Mouse (Mus musculus) retina, postnatal 7 days (tissue): Measurements from ENCODE around the gene Cd84.
"Not testable (repeated sequence)": the region's sequence is repeated elsewhere in the genome, so short reads cannot be mapped to it uniquely, and the experiment has no call there.

ENCODE experiments used
- DNase-seq: peaks from one replicate; pipeline ENCODE4 v3.0.0-alpha.2; 2012; ENCODE audit warnings: low read depth, low spot score

Gene Cd84

DNA sequence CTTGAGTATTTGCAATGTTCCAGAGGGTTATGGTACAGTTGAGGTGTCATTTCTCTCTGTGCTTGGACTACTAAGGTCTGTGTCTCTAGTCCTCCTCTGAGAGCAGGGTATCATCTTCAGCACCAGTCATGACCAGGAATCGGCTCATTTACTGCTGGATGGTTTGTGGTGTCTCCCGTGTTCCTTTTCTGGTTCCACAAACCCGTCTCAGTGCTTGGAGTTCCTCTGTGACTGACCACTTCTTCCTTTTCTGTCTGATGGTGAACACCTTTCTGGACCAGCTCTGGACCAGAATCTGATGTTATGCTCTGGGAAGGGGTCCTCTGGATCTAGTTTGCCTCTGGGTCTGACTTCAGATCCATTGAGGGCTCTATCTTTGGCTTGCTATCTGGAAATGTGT, at the start of gene Cd84:
Gene Cd84, plus strand, starts transcription at position 210 of the 400 bp plus-strand sequence.
- DNase-seq, result no peak

GRCm38 (mm10) chr1:171791491-171791890, 48.0 kb upstream of the Cd84 start:
- no peak for DNase-seq

DNA sequence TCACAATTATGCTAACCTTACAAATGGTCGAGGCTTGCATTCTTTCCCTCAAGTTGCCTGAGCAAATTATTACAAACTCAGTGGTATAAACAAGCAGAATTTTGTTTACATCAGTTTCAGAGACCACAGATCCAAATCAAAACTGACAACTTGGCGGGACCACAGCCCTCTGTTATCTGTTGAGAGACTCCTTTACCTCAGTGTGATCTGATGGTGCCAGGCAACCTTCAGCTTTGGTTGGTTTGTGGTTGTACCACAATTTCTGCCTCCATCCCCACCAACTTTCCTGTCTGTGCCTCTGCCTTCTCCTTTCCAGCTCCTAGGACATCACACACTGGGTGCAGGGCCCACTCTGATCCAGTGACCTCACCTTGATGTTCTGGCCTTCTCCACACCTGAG, 43.3 kb upstream of the Cd84 start:
- no peak for DNase-seq

DNA sequence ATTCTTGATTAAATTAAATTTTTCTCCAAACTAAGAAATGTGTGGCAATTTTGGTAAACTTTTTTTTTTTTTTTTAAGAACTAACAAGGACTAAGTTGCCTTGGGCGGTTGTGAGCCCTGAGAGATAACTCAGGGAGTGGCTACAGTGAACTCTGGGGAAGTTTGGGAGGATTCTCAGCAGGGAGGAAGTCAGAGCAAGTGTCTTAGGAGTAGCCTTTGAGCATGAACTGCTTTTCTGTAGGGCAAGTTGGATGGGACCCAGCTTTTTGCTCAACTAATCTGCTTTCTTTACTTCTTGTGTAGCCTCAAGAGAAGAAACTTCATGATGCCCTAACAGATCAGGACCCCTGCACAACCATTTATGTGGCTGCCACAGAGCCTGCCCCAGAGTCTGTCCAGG, 41.7 kb upstream of the Cd84 start:
- DNase-seq, result no peak

GRCm38 (mm10) chr1:171799648-171800047, 39.8 kb upstream of the Cd84 start:
- no peak for DNase-seq

GRCm38 (mm10) chr1:171811048-171811447, 28.4 kb upstream of the Cd84 start:
- DNase-seq, result not testable (repeated sequence)

GRCm38 (mm10) chr1:171815545-171816439, 23.7 kb upstream of the Cd84 start:
- peak; percentile 38 for DNase-seq

DNA sequence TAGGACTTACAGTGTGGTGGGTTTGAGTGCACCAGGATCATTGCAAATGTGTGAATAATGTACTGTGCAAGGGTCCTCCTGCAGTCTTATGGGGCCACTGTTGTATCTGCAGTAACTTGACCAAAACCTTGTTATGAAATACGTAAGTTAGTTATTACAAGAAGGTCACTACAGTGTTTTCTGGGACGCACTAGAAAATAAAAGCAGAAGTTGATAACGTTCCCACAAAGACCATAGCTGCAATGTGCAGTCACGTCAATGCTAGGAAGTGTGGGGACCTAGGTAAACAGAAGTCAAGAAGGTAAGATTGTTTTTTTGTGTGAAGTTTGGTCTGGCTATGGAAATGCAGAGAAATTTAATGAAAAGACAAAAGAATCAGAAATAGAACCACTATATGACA, 22.5 kb upstream of the Cd84 start:
- DNase-seq, result no peak

GRCm38 (mm10) chr1:171821331-171821730, 18.2 kb upstream of the Cd84 start:
- DNase-seq, result no peak

DNA sequence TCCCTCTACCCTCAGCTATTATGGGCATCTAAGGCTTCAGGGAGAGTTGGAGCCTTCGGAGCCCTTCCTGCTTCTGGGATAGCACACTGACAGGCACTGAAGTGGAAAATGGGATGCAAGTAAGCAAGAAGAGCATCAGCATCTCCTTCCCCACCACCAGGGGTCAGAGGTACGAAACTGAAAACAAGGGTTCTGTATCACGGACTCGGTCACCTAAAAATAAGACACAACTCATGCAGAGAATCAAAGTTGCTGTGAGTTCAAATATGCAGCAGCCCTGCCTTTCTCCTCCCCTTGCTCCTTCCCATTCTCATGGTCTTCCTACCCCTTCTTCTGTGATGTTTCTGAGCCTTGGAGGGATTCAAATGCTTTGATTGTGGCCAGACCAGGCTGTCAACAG, 14.0 kb upstream of the Cd84 start:
- DNase-seq, result no peak

DNA sequence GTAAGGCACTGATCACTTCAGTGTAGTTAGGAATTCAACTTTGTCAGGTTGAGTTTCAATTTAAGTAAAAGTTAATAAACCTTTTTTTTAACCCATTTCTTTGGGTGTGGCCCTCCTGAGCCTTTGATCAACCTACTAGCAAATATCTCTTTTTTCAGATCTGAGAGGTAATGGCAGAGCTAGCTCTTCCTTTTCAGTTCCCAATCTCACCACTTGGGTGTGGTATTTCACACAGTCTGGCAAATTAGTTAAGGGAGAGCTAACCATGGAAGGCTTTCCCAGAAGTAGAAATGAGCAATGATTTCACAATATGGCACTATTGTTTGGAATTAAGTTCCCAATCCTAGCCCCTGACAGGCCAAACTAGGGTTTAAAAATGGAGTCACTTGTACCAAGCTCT, 13.3 kb upstream of the Cd84 start:
- DNase-seq, result peak; percentile 14

- no peak for DNase-seq
Measured at GRCm38 (mm10) chr1:171827674-171828073, 11.8 kb upstream of the Cd84 start.

GRCm38 (mm10) chr1:171840450-171841023, 1.0 kb downstream of the Cd84 start:
- no peak for DNase-seq

DNA sequence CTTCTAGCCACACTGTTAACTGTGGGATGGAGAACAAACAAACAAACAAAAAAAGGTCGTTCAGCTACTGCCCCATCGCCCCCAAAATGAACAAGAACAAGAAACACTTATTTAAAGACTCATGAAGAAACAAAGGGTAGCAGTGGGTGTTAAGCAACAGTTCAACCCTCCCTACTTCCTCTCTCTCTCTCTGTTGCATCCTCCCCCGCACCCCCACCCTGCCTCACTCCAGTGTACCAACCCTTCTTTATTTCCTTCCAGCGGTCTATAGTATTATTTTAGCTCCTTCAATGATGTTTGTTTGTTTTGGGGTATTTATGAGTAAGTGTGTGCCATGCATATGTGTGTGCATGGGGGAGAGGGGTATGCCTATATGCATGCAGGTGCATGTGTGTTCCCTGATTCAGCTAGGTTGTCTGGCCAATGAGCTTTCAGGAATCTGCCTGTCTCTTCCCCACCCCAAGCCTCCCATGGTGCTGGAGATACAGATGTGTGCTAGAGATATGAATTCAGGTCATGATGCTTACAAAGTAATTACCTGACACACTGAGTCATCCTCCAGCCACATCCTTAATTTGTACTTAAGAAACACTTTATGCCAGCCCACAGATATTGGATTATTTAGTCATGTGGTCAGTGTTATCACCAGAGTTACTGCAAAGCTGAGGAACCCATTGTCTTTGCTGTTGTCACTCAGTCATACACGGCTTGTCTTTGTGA, 5.7 kb downstream of the Cd84 start:
- no peak for DNase-seq

DNA sequence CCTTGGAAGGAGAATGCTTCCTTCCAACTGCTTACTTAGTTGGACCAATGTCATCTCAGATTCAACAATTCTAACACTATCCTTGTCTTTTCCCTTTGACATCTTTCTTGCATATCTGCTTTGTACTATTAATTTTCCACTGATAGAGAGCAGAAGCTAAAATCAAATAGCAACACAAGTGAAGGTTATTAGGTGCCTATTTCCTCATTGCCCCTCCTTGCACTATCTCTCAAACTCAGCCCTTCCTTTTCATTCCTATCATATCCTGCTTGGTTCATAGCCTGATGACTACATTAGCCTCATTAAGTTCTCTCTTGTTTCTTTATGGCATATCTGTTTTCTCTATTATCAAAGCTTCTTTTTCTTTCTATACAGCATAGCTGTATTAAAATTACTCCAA, 8.7 kb downstream of the Cd84 start:
- no peak for DNase-seq

DNA sequence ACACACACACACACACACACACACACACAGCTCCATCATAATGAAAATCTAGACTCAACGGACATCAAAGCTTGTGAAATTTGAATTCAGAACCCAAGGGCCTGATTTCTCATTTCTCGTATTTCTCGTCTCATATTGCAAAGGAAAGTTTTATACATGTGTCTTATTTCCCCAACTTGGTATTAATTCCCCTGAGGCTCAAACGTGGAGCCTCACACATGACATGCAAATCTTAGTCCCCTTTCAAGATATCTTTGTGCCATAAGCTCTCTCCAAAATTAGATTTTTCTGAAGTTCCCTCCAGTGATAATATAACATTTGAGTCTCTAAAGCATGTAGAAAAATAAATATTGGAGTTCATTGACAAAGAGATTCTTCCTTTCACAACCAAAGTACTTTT, 9.3 kb downstream of the Cd84 start:
- no peak for DNase-seq

DNA sequence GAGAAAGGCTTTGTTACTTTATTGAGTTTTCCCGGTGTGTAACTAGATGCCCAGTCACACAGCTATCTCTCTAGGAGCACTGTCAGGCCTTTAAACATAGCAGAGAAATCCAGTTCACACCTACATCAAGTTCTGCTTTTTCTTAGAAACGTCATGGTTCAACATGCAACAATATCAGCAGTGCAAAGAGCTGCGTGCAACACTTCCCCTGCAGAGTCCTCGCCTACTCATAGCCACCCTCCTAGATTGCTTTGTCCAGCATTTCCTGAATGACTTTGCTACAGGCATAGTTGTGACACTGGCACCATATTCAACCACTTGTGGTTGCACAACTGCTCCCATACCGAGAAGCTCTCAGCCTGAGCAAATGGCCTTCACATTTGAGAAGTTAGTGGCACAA, 10.0 kb downstream of the Cd84 start:
- no peak for DNase-seq

DNA sequence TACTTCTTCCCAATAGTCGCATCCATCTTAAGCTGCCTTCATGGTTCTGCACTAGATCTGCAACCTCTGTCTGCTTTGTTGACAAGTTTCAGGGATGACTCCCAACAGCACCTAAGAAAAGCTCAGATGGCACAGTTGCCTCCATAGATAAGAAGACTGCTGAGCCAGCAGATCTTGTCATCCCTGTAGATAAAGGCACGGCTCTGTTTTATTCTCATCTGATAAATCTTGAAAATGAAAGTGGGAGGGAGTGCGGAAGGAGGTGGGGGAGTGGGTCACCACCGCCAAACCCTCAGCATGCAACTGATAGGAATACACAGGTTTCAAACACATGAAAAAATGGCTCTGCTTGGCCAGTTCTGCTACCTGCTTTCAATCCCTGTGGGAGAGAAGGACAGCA, 26.0 kb downstream of the Cd84 start:
- no peak for DNase-seq

GRCm38 (mm10) chr1:171886989-171887388, 47.5 kb downstream of the Cd84 start:
- DNase-seq, result no peak

DNA sequence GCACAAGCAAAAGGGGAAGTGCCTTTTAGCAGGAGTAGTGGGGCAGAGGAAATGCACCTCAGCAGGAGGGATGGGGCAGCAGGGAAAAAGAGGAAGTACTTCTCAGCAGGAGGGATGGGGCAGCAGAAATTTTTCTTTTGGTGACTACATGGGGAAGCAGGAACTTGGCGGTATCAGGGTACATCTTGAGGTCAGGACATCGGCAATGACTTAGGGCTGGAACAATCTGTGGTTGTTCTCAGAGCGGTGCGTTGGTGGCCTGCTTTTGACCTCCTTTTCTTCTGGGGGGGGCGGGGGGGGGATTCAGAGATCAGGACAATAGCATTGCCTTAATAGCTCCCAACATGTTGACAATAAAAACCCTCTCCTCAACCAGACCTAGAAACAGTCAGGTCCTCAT, 55.9 kb downstream of the Cd84 start, which contains the start of gene Gm10521:
Gene Gm10521, plus strand, starts transcription at position 301 of the 400 bp plus-strand sequence.
- DNase-seq, result not testable (repeated sequence)

DNA sequence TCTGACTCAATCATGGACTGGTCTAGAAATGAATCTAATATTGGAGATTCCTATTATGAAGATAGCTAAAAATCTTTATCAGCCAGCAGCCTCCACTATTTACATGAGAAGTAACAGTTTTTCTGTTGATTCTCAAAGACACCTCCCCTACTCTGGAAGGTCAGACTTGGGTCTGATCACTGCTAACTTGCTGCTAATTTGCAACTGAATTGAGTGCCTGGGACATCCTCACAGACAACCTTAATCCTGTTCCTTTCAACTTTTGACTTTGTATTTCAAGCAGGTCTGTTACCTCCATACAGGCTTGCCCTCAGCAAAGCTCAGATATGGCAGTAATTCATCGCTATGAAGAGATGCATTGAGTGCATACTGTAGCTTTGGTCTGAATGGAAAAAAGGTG, 64.5 kb downstream of the Cd84 start:
- no peak for DNase-seq

- no peak for DNase-seq
Measured at GRCm38 (mm10) chr1:171915638-171916458, 76.4 kb downstream of the Cd84 start.
